Mouse (Mus musculus) midbrain, embryonic 14.5 days (tissue): ENCODE measurements around the gene Rcan2. TPM values are rescaled to one million over a fixed set of nuclear protein-coding genes. Genes with fewer than 3 reads are reported as not detected.
A peak's percentile ranks its signal among the peaks of the same experiment; 100 is the strongest.

ENCODE experiments used
- ATAC-seq: fragments of 200-750 bp; cut with Nextera tagmentation; 2 replicates; pipeline ENCODE4 v1.8.0; 2017; ENCODE audit warnings: moderate number of reproducible peaks, moderate library complexity; ENCODE audit not compliant: low FRiP score, low TSS enrichment
- DNase-seq: peaks from one replicate; pipeline ENCODE4 v3.0.0-alpha.2; 2015
- H3K27ac ChIP-seq: fragments of 300-500 bp; sonication (generic); replicated peaks from 2 replicates; pipeline ENCODE4 v1.5.1; 2014; ENCODE audit warnings: mild to moderate bottlenecking, low read depth, low read length, moderate library complexity
- H3K27me3 ChIP-seq: fragments of 300-500 bp; sonication (generic); 2 replicates; pipeline ENCODE4 v1.6.1; 2014; ENCODE audit warnings: low read length, control low read depth, mixed read lengths; ENCODE audit not compliant: control insufficient read depth, insufficient read depth
- H3K36me3 ChIP-seq: fragments of 300-500 bp; sonication (generic); 2 replicates; pipeline ENCODE4 v1.6.1; 2014; ENCODE audit warnings: low read length, control low read depth; ENCODE audit not compliant: control insufficient read depth, insufficient read depth
- H3K4me1 ChIP-seq: fragments of 300-500 bp; sonication (generic); 2 replicates; pipeline ENCODE4 v1.6.1; 2014; ENCODE audit warnings: mild to moderate bottlenecking, antibody characterized with exemption, low read length, control low read depth; ENCODE audit not compliant: control insufficient read depth, insufficient read depth
- H3K4me2 ChIP-seq: fragments of 300-500 bp; sonication (generic); 2 replicates; pipeline ENCODE4 v1.6.1; 2014; ENCODE audit warnings: mild to moderate bottlenecking, low read length, moderate library complexity
- H3K4me3 ChIP-seq: fragments of 300-500 bp; sonication (generic); replicated peaks from 2 replicates; pipeline ENCODE4 v1.5.1; 2014; ENCODE audit warnings: low read depth, low read length
- H3K9ac ChIP-seq: fragments of 300-500 bp; sonication (generic); replicated peaks from 2 replicates; pipeline ENCODE4 v1.6.1; 2014; ENCODE audit warnings: mild to moderate bottlenecking, low read length, moderate library complexity
- H3K9me3 ChIP-seq: fragments of 300-500 bp; sonication (generic); 2 replicates; pipeline ENCODE4 v1.6.1; 2016; ENCODE audit warnings: low read length, control low read depth, mixed read lengths; ENCODE audit not compliant: control insufficient read depth
- WGBS: fragments of 180-500 bp; shearing (Covaris S2); extraction: QIAGEN DNeasy Blood & Tissue Kit; methylation state at CpG from one replicate; pipeline ENCODE4 v1.1.7; 2014; 5-methylcytosine and 5-hydroxymethylcytosine counted together
- polyA plus RNA-seq: library from polyadenylated mRNA; unstranded; fragments of >200 nt; fragmentation: Nextera tagmentation; extraction: Ambion mirVana; gene quantifications from 2 replicates; pipeline ENCODE4 v1.2.1, GENCODE M21; 2014

Rcan2 gene
- polyA plus RNA-seq, result 68.5 and 79.4 TPM in 2 replicates

GRCm38 (mm10) chr17:43801077-43801476 lies at the start of gene Rcan2:
Rcan2 (plus strand) TSS chr17:43801351.
- peak within 1 kb of the TSS; percentile 70 for H3K27ac ChIP-seq
- WGBS, result 3% methylated on average over 7 of the region's 7 CpGs
- H3K4me2 ChIP-seq, result peak within 1 kb of the TSS; percentile 85

GRCm38 (mm10) chr17:43752811-43753210 lies 48.3 kb upstream of the Rcan2 start:
- whole genome bisulfite sequencing, result 65% methylated on average over 1 of the region's 1 CpGs
- Histone ChIP-seq H3K36me3 (no peaks in the 10 kb centered on the region), H3K9me3 (no peaks in the 10 kb centered on the region), H3K4me1 (no peaks in the 10 kb centered on the region), H3K27ac (no peak overlapping the region), H3K27me3 (no peaks in the 10 kb centered on the region), H3K9ac (no peak overlapping the region), H3K4me2 (no peak overlapping the region), H3K4me3 (no peak overlapping the region)
- no peak for DNase-seq
- no peak for ATAC-seq

More at GRCm38 (mm10) chr17:43801077-43801476, at the start of gene Rcan2:
- Histone ChIP-seq H3K4me1 (0 out of 2 replicates have a peak, but pooled peaks cover 4% of the 10 kb centered on the region), H3K9me3 (no peaks in the 10 kb centered on the region), H3K9ac (peak within 1 kb of the TSS; percentile 88), H3K36me3 (no peaks in the 10 kb centered on the region), H3K4me3 (peak within 1 kb of the TSS; percentile 65), H3K27me3 (no peaks in the 10 kb centered on the region)
- ATAC-seq (peak; percentile 80), DNase-seq (peak; percentile 84)

- Histone ChIP-seq H3K36me3 (no peaks in the 10 kb centered on the region), H3K9me3 (no peaks in the 10 kb centered on the region), H3K4me1 (no peaks in the 10 kb centered on the region), H3K4me3 (no peak overlapping the region), H3K9ac (no peak overlapping the region), H3K4me2 (no peak overlapping the region), H3K27me3 (no peaks in the 10 kb centered on the region), H3K27ac (no peak overlapping the region)
- DNase-seq, result peak; percentile 36
- ATAC-seq, result no peak
- WGBS, result 81% methylated on average over 5 of the region's 5 CpGs
Observed at GRCm38 (mm10) chr17:43754687-43755086, 46.5 kb upstream of the Rcan2 start.

DNA sequence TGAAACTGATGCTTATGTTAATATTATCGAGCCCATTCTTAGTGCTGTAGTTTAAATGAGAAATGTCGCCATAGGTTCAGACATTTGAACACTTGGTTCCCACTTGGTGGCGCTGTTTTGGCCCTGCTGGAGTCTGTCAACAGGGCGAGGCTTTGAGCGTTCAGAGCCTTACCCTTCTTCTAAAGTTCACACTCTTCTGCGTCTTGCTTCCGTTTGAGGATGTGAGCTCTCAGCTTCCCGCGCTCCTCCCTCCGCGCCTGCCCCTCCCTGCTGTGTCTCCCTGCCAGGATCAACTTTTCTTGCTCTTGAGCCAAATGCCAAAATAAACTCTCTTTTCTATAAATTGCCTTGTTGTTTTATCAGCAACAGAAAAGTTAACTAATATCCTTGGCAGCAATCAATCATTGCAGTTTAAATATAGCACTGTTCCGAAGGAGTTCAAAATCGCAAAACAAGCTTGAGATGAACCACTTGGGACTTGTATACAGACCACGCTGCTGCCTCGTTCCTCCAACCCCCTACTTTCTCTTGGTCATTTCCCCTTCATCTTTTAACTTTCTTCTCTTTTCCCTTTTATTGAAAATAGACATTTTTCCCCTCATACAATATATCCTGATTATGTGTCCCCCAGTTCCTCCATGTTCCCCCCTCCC lies 42.4 kb upstream of the Rcan2 start:
- Histone ChIP-seq H3K9me3 (no peaks in the 10 kb centered on the region), H3K27me3 (no peaks in the 10 kb centered on the region), H3K4me1 (no peaks in the 10 kb centered on the region), H3K4me3 (no peak overlapping the region), H3K27ac (no peak overlapping the region), H3K9ac (no peak overlapping the region), H3K4me2 (no peak overlapping the region), H3K36me3 (no peaks in the 10 kb centered on the region)
- WGBS, result 67% methylated on average over 15 of the region's 15 CpGs
- no peak for ATAC-seq
- DNase-seq, result peak; percentile 15

DNA sequence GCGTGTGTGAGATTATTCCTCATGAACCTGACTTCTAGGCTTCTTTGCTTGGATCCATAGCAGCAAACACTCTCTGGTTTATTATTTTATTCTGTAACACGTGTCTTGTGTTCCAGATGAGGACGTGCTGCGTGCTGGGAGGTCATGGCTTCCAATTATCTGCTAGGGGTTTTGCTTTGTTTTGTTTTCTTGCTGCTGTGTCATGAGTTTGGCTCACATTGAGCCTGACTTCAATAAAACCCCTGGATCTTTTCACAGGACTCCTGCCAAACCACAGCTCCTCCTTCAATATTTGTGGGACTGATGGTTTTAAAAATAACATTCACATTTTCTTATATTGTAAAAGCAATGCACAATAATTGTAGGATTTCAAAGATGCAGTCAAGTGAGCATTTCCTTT lies 16.6 kb upstream of the Rcan2 start:
- Histone ChIP-seq H3K9ac (no peak overlapping the region), H3K36me3 (no peaks in the 10 kb centered on the region), H3K4me1 (no peaks in the 10 kb centered on the region), H3K27me3 (no peaks in the 10 kb centered on the region), H3K4me3 (no peak overlapping the region), H3K9me3 (no peaks in the 10 kb centered on the region), H3K4me2 (no peak overlapping the region), H3K27ac (no peak overlapping the region)
- ATAC-seq (no peak), DNase-seq (peak; percentile 11)
- 81% methylated on average over 4 of the region's 4 CpGs for WGBS

- H3K36me3 ChIP-seq, result no peaks in the 10 kb centered on the region
- DNase-seq, result no peak
- WGBS, result 91% methylated on average over 5 of the region's 5 CpGs
- no peak overlapping the region for H3K27ac ChIP-seq
- no peak overlapping the region for H3K9ac ChIP-seq
- H3K4me1 ChIP-seq, result no peaks in the 10 kb centered on the region
- H3K4me3 ChIP-seq, result no peak overlapping the region
- ATAC-seq, result no peak
- no peaks in the 10 kb centered on the region for H3K9me3 ChIP-seq
- no peak overlapping the region for H3K4me2 ChIP-seq
- no peaks in the 10 kb centered on the region for H3K27me3 ChIP-seq
Observed at GRCm38 (mm10) chr17:43788222-43788621, 12.9 kb upstream of the Rcan2 start.

DNA sequence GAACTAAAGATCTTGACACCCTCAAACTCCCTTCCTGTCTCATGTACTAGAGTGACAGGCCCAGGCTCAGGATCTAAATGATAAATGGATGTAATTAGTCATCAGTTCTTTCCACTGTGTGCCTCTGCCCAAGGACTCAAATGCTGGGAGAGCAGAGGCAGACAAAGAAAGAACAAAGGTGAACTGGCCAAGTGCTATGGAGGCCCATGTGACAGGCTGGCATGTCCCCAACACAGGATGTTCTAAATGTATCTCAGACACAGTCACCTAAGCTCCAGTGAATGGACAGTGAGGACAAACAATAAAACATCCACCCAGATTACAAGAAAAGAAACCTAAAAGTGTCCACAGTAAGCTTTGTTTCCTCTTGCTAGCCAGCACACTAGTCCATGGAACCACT lies 11.8 kb upstream of the Rcan2 start:
- Histone ChIP-seq H3K4me3 (no peak overlapping the region), H3K27ac (no peak overlapping the region), H3K4me2 (no peak overlapping the region), H3K4me1 (no peaks in the 10 kb centered on the region), H3K9ac (no peak overlapping the region), H3K36me3 (no peaks in the 10 kb centered on the region), H3K9me3 (no peaks in the 10 kb centered on the region), H3K27me3 (no peaks in the 10 kb centered on the region)
- ATAC-seq (no peak), DNase-seq (no peak)

- Histone ChIP-seq H3K9ac (no peak overlapping the region), H3K4me3 (no peak overlapping the region), H3K4me2 (no peak overlapping the region), H3K4me1 (no peaks in the 10 kb centered on the region), H3K27me3 (no peaks in the 10 kb centered on the region), H3K9me3 (no peaks in the 10 kb centered on the region), H3K27ac (no peak overlapping the region), H3K36me3 (no peaks in the 10 kb centered on the region)
- 90% methylated on average over 3 of the region's 3 CpGs for WGBS
- no peak for DNase-seq
- no peak for ATAC-seq
Observed at GRCm38 (mm10) chr17:43791751-43792150, 9.4 kb upstream of the Rcan2 start.

DNA sequence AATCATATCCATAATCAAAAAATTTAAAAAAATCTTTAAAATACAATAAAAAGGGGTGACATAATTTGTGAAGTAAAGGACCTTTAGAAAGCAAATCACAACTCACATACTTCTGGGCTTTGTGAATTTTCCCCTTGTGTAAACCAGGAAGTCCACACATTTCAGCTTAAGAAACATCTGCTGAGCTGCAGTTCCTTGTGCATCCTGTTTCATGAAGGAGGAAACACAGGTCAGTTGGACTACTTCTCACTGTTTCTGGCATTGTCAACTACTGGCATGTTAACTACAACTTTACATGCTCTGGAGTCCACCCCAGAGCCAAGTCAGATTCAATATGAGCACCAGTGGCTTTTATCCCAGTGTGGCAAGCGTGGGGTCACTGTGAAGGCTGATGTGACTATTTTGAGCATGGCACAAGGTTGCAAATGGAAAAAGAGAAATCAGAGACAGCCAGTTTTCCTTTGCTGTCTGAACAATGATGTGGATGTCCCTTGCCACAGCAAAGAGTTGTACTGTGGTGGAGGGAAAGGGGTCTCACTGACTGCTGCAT lies 6.3 kb upstream of the Rcan2 start:
- Histone ChIP-seq H3K4me1 (no peaks in the 10 kb centered on the region), H3K4me3 (no peak overlapping the region), H3K36me3 (no peaks in the 10 kb centered on the region), H3K27ac (no peak overlapping the region), H3K27me3 (no peaks in the 10 kb centered on the region), H3K4me2 (no peak overlapping the region), H3K9ac (no peak overlapping the region), H3K9me3 (no peaks in the 10 kb centered on the region)
- ATAC-seq (no peak), DNase-seq (no peak)
- WGBS, result 64% methylated on average over 1 of the region's 1 CpGs
